Mouse (Mus musculus) G1E-ER4 (cell line): ENCODE measurements around the gene Fancc. TPM values are rescaled to one million over a fixed set of nuclear protein-coding genes. Genes with fewer than 3 reads are reported as not detected.

ENCODE experiments used
- GATA1 ChIP-seq: IDR thresholded peaks from one replicate; pipeline ENCODE4 v1.8.0; 2012; ENCODE audit warnings: low read length, inconsistent platforms
- polyA plus RNA-seq: library from polyadenylated mRNA; stranded (reverse); fragments of >175 nt; gene quantifications from 2 replicates; pipeline ENCODE4 v1.2.3, GENCODE M21; 2012

Gene Fancc
- polyA plus RNA-seq, 1 experiment: 4.3 TPM

DNA sequence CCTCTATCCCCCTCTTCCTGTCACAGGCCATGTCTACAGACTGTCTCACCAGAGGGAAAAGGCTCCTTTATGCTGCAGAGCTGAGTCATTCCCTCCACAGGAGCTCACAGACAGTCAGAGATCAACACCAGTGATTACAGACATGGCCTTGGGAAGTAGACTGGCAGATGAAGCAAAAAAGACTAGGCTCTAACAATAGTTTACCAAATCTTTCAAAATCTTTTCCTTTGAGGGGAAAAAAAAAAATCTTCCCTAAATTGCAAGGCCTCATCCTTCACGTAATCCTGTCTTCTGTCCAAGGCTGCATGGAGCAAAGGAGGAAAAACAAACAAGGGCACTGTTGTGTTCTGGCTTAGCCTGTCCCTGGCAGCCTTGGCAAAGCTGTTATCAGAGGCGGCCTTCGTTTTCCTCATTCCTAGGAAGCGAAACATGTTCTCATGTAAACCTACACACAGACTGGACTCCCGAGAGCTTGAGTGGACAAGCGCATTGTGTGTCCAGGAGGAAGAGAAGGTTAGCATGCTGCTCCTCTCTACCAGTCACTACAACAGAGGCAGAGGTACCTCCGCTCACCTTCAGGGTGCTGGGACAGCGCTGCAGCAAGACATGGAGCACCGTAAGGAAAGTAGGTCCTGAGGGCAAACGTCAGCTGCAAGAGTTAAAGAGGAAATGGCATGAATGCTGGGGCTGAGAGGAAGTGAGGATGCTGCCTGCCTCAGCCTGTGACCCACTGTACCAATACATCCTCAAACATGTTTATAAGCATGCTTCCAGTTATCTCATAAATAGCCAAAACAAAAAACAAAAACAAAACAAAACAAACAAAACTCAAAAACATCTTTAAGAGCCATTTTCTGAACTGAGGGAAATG, 171.9 kb downstream of the Fancc start:
- TF ChIP-seq GATA1: peak; percentile 6

DNA sequence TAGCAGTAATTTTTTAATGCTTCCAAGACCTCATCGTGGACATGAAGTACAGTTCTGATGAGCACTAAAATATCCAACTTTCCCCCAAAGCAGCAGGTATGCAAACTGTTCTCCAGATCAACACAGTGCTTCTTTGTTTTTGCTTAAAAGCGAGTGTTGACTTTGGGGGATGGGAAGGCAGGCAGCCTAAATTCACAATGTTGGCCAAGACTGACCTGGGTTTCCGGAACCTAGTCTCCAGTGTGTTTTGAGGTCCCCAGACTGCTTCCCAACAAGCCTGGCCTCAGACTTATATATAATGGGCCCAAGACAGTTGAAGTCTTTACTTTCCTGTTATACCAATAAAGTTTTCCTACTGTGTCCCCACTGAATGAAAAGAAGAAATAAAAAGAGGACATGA, 172.8 kb downstream of the Fancc start:
- no peak for TF ChIP-seq GATA1

DNA sequence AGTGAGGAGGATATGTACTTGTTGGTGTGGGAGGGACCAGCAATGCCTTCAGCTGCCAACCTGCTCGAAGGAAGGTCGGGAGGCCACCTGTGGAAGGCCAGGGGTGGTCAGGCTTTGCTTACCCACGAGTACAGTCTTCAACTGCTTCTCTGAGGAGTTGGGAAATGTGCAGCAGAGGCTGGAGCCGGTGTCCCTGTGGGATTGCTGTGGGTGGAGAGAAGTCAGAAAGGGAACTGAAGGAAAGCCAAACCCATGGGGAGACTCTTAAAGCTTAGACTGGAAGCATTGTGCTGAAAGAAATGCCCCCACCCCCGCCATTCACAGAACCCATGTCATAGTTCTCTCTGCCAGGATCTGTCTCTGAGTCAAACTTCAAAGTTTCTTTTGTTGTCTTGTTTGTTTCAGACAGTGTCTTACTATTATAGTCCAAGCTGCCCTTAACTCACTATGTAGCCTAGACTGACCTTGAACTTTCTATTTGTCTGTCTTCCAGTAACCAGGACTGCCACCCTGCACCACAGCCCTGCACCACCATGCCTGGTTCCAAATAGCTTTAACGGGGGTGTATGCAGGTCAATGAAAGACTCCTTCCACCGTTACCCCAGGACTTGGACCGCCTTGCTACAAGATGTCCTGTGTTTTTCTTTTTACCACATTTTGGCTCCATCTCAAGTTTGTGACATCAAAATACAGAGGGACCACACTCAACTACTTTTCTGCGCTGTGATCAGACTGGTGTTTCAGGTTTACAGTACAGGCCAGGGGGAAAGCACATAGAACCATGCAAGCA, 173.6 kb downstream of the Fancc start:
- TF ChIP-seq GATA1: no peak

DNA sequence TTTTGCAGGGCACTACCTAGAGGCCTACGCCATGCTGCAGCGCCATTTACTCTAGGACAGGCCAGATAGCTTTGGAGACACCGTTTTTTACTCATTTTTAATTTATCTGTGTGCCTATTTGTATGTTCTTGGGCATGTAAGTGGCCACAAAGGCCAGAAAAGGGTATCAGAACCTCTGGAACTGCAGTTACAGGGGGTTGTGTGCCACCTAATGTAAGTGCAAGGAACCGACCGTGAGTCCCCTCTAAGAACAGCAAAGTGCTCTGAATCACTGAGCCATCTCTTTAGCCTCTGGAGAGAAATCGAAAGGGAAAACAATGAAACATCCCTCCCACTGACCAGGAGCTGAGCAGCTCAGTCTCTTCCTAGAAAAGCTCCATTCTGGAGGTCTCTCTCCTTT, 174.3 kb downstream of the Fancc start:
- TF ChIP-seq GATA1: no peak

DNA sequence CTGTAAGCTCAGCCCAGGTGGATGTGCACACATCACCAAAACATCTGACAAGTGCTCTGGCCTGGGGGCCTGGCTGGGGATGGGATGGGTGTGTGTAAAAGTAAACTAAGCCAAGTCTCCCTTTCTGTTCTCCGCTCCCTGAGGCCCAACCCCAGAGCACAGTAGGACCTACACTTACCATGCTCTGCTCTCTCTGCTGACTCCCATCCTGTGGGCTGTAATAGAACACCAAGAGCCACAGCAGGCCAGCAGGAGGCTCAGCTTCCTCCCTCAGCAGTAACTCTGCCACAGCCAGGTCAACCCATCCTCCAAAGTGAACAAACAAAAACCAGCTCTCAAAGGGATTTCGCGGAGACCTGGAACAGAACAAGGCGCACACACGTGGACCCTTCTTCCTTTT, 175.4 kb downstream of the Fancc start:
- no peak for TF ChIP-seq GATA1

DNA sequence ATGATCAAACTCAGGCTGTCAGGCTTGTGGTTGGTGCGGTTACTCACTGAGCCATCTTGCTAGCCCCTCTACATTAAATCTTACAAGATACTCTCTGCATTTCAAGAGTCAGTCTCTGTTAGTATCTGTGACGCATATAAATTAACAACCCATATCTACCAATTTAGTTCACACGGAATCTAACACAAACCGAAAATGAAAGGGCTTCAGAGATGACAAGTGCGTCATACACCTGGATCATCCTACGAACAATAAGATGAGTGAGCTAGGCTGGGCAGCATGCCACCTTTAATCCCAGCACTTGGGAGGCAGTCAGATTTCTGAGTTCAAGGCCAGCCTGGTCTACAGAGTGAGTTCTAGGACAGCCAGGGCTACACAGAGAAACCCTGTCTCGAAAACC, 177.3 kb downstream of the Fancc start:
- no peak for TF ChIP-seq GATA1

DNA sequence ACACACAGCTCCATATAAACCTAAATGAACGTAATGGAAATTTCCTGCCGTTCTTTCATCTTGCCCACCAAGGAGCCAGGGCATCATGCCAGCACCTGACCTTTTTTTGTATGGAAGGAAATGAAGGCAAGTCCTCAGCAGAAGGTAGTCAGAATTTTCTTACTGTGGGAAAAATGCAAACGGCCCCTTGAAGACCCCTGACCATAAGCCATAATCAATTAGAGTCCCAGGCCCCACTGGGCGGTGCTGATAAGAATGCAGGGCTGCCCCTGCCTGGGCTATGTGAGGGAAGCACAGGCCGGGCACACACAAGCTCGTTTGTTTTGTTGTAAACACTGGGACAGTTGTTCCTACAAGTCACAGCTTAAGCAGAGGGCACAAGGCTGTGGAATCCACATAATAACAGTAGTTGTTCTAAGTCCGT, 179.4 kb downstream of the Fancc start:
- TF ChIP-seq GATA1: no peak

DNA sequence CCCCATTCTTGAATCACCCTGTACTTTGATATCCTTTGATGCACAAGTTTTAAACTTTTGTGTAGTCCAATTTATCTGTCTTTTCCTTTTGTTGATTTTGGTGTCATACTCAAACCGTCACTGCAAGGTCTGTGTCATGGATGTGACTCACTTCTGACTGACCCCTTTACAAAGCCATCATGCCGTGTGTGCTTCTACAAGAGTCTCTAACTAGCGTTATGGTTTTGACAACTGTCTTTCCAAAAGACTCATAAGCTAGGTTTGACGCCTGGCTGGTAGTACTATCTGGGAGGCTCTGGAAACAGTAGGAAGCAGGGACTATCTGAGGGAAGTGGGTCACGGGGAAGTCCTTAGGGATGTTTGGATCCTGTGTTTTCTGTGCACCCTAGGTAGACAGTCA, 180.7 kb downstream of the Fancc start:
- no peak for TF ChIP-seq GATA1

DNA sequence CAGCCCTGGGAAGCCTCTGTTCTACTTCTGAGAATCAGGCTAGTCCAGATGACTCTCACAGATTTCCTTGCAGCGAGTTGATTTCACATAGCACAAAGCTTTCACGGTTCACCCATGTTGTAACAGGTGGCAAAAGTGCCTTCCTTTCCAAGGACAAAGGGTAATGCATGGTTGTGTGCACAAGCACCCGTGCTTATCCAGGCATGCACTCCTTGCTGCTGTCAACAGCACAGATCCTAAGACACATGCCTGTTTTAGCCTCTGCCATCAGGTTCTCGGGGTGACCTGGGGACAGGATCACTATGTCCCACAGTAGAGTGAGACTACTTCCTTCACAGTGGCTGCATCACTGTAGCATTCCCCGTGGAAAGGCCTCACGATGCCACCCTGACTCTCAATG, 181.3 kb downstream of the Fancc start:
- TF ChIP-seq GATA1: no peak

DNA sequence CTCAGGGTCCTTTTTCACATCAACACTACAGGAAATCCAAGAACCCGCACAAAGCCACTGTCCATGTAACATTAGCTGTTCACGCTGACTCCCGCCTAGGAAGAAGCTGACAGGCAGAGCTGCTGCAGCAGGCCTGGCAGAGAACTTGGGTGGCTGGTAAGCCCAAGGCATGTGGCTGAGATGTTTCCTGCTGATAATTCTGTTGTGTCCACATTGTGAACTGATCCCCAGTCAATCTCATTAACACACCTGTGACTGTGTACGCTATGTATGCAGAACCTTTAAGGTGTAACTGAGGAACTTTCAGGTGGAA, 182.5 kb downstream of the Fancc start:
- TF ChIP-seq GATA1: no peak

DNA sequence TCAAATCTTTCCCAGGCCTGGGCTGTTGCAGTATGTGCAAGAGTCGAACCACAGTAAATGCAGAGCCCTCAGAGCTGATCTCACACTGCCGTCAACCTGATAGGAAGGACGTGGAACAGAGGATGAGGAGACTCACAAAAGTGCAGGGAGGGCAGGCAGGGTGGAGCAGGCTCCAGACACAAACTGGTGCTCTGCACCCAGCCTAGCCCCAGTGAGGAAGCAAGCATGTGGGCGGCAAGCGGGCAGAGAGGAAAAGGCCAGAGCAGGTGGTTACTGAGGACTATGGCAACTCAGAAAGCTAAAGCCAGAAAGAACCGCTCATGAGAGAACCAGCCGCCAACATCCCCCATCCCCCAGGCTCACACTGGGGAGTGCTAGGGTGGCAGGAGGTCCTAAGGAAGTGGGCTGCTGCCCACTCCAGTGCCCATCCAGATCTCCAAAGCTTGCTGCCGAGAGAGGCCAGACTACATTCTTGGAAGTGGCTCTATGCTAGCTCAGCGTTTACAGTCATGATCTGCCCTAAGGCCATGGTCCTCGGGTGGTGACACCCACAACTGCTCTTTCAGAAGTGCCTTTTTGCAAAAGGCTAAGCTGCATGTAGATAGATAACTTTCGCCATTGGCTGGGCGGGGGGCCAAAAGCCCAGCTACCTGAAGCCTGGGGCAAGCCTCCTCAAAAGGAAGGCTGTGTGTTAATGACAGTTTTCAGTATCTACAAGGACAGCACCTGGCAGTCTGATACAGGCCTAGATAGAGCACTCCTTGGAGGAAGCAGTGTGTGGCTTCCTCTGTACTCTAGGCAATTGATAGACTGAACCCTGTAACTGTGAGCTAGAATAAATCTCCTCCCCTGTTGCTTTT, 183.1 kb downstream of the Fancc start:
- peak; percentile 14 for TF ChIP-seq GATA1

DNA sequence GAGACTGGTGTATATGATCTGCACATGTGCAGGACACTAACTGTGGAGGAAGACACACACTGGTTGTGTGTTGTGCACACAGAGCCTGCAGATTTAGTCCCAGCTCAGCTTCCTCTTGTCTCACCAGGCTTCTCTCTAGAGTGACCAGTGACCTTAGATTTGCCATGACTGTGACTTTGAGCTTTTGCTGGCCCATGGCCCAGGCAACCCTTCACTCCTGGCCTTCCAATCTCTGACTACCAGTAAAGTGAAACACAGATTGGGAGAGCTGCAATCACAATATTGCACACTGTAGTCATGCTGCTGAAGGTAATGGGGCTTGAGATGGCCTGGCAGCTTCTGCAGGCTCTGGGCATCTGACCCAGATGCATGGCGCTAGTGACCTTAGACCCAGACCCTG, 183.8 kb downstream of the Fancc start:
- TF ChIP-seq GATA1: no peak

DNA sequence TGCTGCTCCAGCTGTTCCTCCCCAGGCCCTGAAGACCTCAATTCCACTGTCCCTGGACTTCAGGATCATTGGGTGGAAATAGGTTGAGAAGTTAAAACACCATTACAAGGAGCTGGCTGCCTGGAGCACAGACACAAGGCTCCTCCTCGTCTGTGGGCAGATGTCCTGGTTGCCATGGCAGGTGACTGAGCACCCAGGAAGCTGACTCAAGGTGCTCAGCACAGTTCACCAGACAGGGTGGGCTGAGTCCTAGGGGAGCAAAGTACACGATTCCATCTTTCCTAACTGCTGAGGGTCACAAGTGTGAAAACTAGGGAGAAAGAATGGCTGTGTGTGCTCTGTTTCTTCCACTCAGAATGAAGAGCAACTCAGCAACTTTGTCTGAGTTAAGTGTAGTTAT, 185.9 kb downstream of the Fancc start:
- no peak for TF ChIP-seq GATA1

DNA sequence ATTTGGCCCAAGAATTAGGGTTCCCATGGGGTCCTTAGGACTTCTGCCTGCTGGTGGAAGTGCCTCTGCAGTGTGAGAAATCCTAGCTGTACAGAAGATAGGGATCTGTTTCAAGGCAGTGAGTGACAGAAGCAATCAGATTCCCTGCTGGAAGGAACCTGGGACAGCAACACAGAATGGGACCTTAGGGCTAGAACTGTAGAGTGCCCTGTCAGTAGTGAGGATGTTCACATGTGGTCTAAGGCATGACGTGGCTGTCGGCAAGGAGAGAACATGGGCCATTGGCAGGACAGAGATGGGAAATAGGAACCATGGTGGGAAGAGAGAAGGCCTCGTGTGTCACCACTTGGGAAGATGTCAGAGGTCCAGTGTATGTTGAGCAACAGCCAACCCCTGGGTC, 187.5 kb downstream of the Fancc start:
- TF ChIP-seq GATA1: no peak

DNA sequence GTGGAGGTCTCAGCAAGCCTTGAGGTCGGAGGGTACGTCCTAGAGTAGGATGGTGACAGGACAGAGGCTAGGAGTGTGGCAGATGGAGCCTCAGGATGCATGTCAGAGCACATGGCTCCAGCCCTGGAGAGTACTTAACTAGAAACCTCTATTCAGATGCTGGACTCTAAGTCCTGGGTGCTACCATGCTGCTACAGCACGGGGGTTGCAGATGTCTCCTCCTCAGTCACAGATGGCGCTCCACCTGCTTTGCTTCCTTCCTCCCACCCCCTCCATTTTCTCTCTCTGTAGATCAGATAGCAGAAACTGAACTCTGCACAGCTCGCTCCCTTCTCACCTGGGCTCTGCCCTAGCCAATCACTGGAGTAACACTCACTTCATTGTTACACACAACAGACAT, 190.3 kb downstream of the Fancc start:
- no peak for TF ChIP-seq GATA1

DNA sequence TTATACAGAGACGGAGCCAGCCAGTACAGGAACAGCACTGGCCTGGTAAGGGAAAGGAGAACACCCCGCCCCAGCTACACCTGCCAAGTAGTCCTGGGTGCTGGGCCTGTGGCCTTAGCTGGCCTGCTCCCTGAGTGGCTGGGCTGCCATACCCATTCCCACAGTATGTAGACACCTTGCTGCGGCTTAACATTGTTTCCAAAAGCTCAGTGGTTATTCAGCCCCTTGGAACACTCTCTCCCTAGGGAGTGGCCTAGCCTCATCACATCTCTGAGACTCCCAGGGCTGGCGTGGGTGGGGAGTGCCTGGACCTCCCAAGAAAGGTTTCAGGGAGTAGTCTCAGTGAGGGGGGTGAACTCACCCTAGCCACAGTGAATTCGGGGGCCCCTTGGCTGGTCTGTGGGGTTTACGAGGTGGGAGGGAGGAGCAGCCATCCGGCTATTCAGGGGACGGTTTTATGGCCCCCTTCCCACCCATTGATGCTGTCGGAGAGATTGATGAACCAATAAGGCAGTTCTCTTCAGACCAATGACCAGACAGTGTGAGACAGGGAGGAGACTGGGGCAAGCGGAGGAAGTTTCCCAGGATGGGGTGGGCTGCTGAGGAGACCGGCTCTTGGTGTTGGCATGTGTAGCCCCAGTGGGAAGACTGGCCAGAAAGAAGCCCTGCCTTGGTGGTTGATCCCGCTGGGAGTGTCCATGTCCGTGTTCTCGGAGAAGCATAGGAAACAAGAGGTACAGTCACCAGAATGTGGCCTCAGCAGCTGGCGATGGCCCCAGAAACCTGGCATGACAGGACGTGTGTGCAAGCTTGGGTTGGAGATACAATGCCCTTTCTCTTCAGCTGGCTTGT, 191.7 kb downstream of the Fancc start:
- no peak for TF ChIP-seq GATA1
